Comparison of ENCODE assay signal across 8 mouse cellular contexts in the genomic region with DNA sequence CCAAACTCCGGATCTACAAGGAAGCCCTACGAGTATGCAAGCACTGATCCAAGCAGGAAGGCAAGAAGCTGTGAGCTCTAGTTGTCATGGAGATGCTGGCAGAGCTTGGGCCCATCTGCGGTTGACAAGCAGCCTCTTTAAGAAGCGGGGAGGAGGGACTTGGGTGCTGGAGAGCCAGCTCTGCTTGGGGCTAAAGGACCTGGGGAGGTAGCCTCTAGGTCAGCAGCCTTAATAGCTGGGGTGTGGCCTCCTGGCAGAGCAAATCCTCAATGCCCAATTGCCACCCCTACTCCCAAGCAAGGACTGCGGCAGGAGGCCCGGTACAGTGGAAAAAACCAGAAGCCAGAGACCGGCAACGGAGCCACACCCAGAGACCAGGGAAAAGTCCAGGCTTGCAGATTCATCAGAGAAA. TPM values are rescaled to one million over a fixed set of nuclear protein-coding genes. Genes with fewer than 3 reads are reported as not detected.
DNase-seq lines count a peak whose midpoint lies in the region; ATAC-seq and TF ChIP-seq lines count a peak whose summit lies in the region.

No protein-coding gene starts in this region.

- DNase-seq in CD4-positive helper T cell, adult 2 months (ENCODE audit: low read depth, low spot score), result peak; percentile 86
- DNase-seq in adrenal gland, postnatal 25 days, result peak; percentile 53
- no peak for DNase-seq in forebrain, embryonic 10.5 days (ENCODE audit: extremely low spot score, low spot score)
- DNase-seq in kidney, postnatal 10 days, result peak; percentile 84
- DNase-seq in liver, embryonic 11.5 days (ENCODE audit: low spot score), result no peak
- peak; percentile 82 for DNase-seq in thymus, postnatal 0 days (ENCODE audit: low spot score)

- peak overlapping the region; percentile 49; the same call in 1 of the 2 replicates for H3K27ac ChIP-seq in forebrain, embryonic 10.5 days
- H3K27ac ChIP-seq in heart, embryonic 14.5 days (replicated peaks in 1 of 2; ENCODE audit: control insufficient read depth in 1 of 2, insufficient read depth in 1 of 2, low read depth in 2 of 2, low read length in 2 of 2), result peak overlapping the region; percentile 69 to 80; a peak in 3 of 4 replicates
- peak overlapping the region; percentile 57; the same call in 1 of the 2 replicates for H3K27ac ChIP-seq in liver, embryonic 11.5 days (ENCODE audit: low read depth, low read length)

- no peak overlapping the region for H3K4me3 ChIP-seq in forebrain, embryonic 10.5 days
- H3K4me3 ChIP-seq in heart, embryonic 14.5 days (ENCODE audit: control insufficient read depth in 1 of 2, insufficient read depth in 1 of 2, low read depth in 1 of 2, low read length in 2 of 2), result no peak overlapping the region
- no peak overlapping the region for H3K4me3 ChIP-seq in liver, embryonic 11.5 days (ENCODE audit: low read depth, low read length)
- peak overlapping the region; percentile 13 for H3K4me3 ChIP-seq in myocyte

- H3K9me3 ChIP-seq in forebrain, embryonic 10.5 days, result no peaks in the 10 kb centered on the region
- no peaks in the 10 kb centered on the region for H3K9me3 ChIP-seq in heart, embryonic 14.5 days (ENCODE audit: control insufficient read depth, low read length)
- no peaks in the 10 kb centered on the region for H3K9me3 ChIP-seq in liver, embryonic 11.5 days (ENCODE audit: control insufficient read depth, low read length)

- WGBS in forebrain, embryonic 10.5 days, result 7% methylated on average over 8 of the region's 8 CpGs
- 17% methylated on average over 8 of the region's 8 CpGs for WGBS in heart, embryonic 14.5 days
- 4% methylated on average over 8 of the region's 8 CpGs for WGBS in liver, embryonic 11.5 days

- ATAC-seq in heart, embryonic 14.5 days (ENCODE audit: insufficient number of reproducible peaks, insufficient read depth, low FRiP score, low read depth), result peak; percentile 48; the same call in 1 of the 2 replicates
- peak; percentile 35; the same call in 1 of the 2 replicates for ATAC-seq in liver, embryonic 11.5 days (replicated peaks; ENCODE audit: low FRiP score)

- peak; percentile 13 for TF ChIP-seq POLR2A in myocyte (IDR thresholded peaks at IDR 0.05; ENCODE audit: insufficient read length, low read depth)

- no peaks in the 10 kb centered on the region for H3K36me3 ChIP-seq in forebrain, embryonic 10.5 days (replicated peaks)
- H3K36me3 ChIP-seq in heart, embryonic 14.5 days (ENCODE audit: control insufficient read depth, insufficient read depth, low read length), result no peaks in the 10 kb centered on the region
- H3K36me3 ChIP-seq in liver, embryonic 11.5 days (ENCODE audit: control insufficient read depth, insufficient read depth, low read length), result no peaks in the 10 kb centered on the region
- H3K36me3 ChIP-seq in myocyte (ENCODE audit: control insufficient read depth, insufficient read depth), result no peaks in the 10 kb centered on the region

- peaks cover 41% of the 10 kb centered on the region for H3K27me3 ChIP-seq in forebrain, embryonic 10.5 days (ENCODE audit: poor library complexity, severe bottlenecking)
- no peaks in the 10 kb centered on the region for H3K27me3 ChIP-seq in heart, embryonic 14.5 days (ENCODE audit: control insufficient read depth, insufficient read depth, low read length)
- no peaks in the 10 kb centered on the region for H3K27me3 ChIP-seq in liver, embryonic 11.5 days (replicated peaks; ENCODE audit: control insufficient read depth, insufficient read depth, low read length)
- H3K27me3 ChIP-seq in myocyte (ENCODE audit: control insufficient read depth, insufficient read depth, insufficient read length), result no peaks in the 10 kb centered on the region

- H3K79me2 ChIP-seq in myocyte (ENCODE audit: control insufficient read depth, insufficient read depth), result no peaks in the 10 kb centered on the region

- H3K4me1 ChIP-seq in forebrain, embryonic 10.5 days, result peaks cover 46% of the 10 kb centered on the region
- H3K4me1 ChIP-seq in heart, embryonic 14.5 days (ENCODE audit: control insufficient read depth in 2 of 2, insufficient read depth in 2 of 2, low read length in 2 of 2), result peaks cover 15 to 24% of the 10 kb centered on the region in 2 experiments
- peaks cover 43% of the 10 kb centered on the region for H3K4me1 ChIP-seq in liver, embryonic 11.5 days (replicated peaks; ENCODE audit: control insufficient read depth, insufficient read depth, low read length)

- H3K4me2 ChIP-seq in heart, embryonic 14.5 days (ENCODE audit: low read length), result peak overlapping the region; percentile 22
- peak overlapping the region; percentile 45 for H3K4me2 ChIP-seq in liver, embryonic 11.5 days
- H3K4me2 ChIP-seq in myocyte (ENCODE audit: low read depth), result peak overlapping the region; percentile 86

- peak overlapping the region; percentile 18; the same call in 1 of the 2 replicates for H3K9ac ChIP-seq in heart, embryonic 14.5 days (ENCODE audit: low read length)
- H3K9ac ChIP-seq in liver, embryonic 11.5 days (ENCODE audit: low read depth, low read length), result peak overlapping the region; percentile 39; the same call in 1 of the 2 replicates

- no peak overlapping the region for H3ac ChIP-seq in myocyte (ENCODE audit: control insufficient read depth, insufficient read length)

TF ChIP-seq in myocyte, 11 proteins besides CTCF, POLR2A, EP300 and RAD21:
- TF ChIP-seq TCF12 (IDR thresholded peaks at IDR 0.05; ENCODE audit: insufficient read depth, poor library complexity, severe bottlenecking), result no peak
- TF ChIP-seq POLR2AphosphoS2 (IDR thresholded peaks at IDR 0.05; ENCODE audit: insufficient read length, low read depth), result peak; percentile 9

RNA-seq across cellular contexts. Expression of a gene that starts 2.4 kb away (rescaled TPM):
- total RNA-seq in adrenal gland, postnatal 25 days (2021), result 283 and 320 TPM in 2 replicates
- polyA plus RNA-seq in forebrain, embryonic 10.5 days (2016; fragmentation: Nextera tagmentation; extraction: Ambion mirVana), result 3,398 and 3,630 TPM in 2 replicates
- 3,024 and 3,145 TPM in 2 replicates for polyA plus RNA-seq in heart, embryonic 14.5 days (2014; fragmentation: Nextera tagmentation; extraction: Ambion mirVana)
- 3,525 and 3,814 TPM in 2 replicates for polyA plus RNA-seq in liver, embryonic 11.5 days (2014; fragmentation: Nextera tagmentation; extraction: Ambion mirVana)
- polyA plus RNA-seq in myocyte (2012; fragmentation: generic; extraction: Trizol), result 1,758 TPM
- 1,216 and 1,339 TPM in 2 replicates for polyA plus RNA-seq in thymus, postnatal 0 days (2015; fragmentation: Nextera tagmentation; extraction: Ambion mirVana)

RNA-seq across cellular contexts. Expression of a gene that starts 22.1 kb away (rescaled TPM):
- total RNA-seq in adrenal gland, postnatal 25 days (2021), result not detected in 2 replicates
- 0.17 TPM in 1 of 2 replicates, not detected in the other for polyA plus RNA-seq in forebrain, embryonic 10.5 days (2016; fragmentation: Nextera tagmentation; extraction: Ambion mirVana)
- polyA plus RNA-seq in heart, embryonic 14.5 days (2014; fragmentation: Nextera tagmentation; extraction: Ambion mirVana), result not detected in 2 replicates
- polyA plus RNA-seq in liver, embryonic 11.5 days (2014; fragmentation: Nextera tagmentation; extraction: Ambion mirVana), result 0.17 and 0.73 TPM in 2 replicates
- polyA plus RNA-seq in myocyte (2012; fragmentation: generic; extraction: Trizol), result 0.08 TPM
- not detected in 2 replicates for polyA plus RNA-seq in thymus, postnatal 0 days (2015; fragmentation: Nextera tagmentation; extraction: Ambion mirVana)

RNA-seq across cellular contexts. Expression of a gene that starts 43.0 kb away (rescaled TPM):
- 33.3 and 40.1 TPM in 2 replicates for total RNA-seq in adrenal gland, postnatal 25 days (2021)
- polyA plus RNA-seq in forebrain, embryonic 10.5 days (2016; fragmentation: Nextera tagmentation; extraction: Ambion mirVana), result 51.2 and 54.1 TPM in 2 replicates
- polyA plus RNA-seq in heart, embryonic 14.5 days (2014; fragmentation: Nextera tagmentation; extraction: Ambion mirVana), result 27.9 and 29.8 TPM in 2 replicates
- 83.6 and 95.7 TPM in 2 replicates for polyA plus RNA-seq in liver, embryonic 11.5 days (2014; fragmentation: Nextera tagmentation; extraction: Ambion mirVana)
- 18.0 TPM for polyA plus RNA-seq in myocyte (2012; fragmentation: generic; extraction: Trizol)
- 54.3 and 56.6 TPM in 2 replicates for polyA plus RNA-seq in thymus, postnatal 0 days (2015; fragmentation: Nextera tagmentation; extraction: Ambion mirVana)

RNA-seq across cellular contexts. Expression of a gene that starts 43.0 kb away (rescaled TPM):
- total RNA-seq in adrenal gland, postnatal 25 days (2021), result 27.6 and 34.3 TPM in 2 replicates
- polyA plus RNA-seq in forebrain, embryonic 10.5 days (2016; fragmentation: Nextera tagmentation; extraction: Ambion mirVana), result 16.2 and 18.7 TPM in 2 replicates
- 10.0 and 11.3 TPM in 2 replicates for polyA plus RNA-seq in heart, embryonic 14.5 days (2014; fragmentation: Nextera tagmentation; extraction: Ambion mirVana)
- polyA plus RNA-seq in liver, embryonic 11.5 days (2014; fragmentation: Nextera tagmentation; extraction: Ambion mirVana), result 15.5 and 16.7 TPM in 2 replicates
- 7.9 TPM for polyA plus RNA-seq in myocyte (2012; fragmentation: generic; extraction: Trizol)
- polyA plus RNA-seq in thymus, postnatal 0 days (2015; fragmentation: Nextera tagmentation; extraction: Ambion mirVana), result 15.1 and 16.8 TPM in 2 replicates

Comparison
In these comparisons a context has a peak if more than half of its experiments do, and no peak if none do; other contexts are left out.
1. DNase-seq: peak in CD4-positive helper T cell, adult 2 months (single experiment), adrenal gland, postnatal 25 days (single experiment), kidney, postnatal 10 days (single experiment) and thymus, postnatal 0 days (single experiment); none in forebrain, embryonic 10.5 days (single experiment) and liver, embryonic 11.5 days (single experiment).
2. H3K4me2 ChIP-seq: peak in every context shown above with its lines; median percentile 86 in myocyte; 45 in liver, embryonic 11.5 days; 22 in heart, embryonic 14.5 days.
3. Peak in every context shown above with its lines, with median percentiles within 50 percentile points of each other: H3K27ac ChIP-seq.